Mouse (Mus musculus) left cerebral cortex, postnatal 25 days (tissue): ENCODE data around the gene Slc35e3. TPM values are rescaled to one million over a fixed set of nuclear protein-coding genes. Genes with fewer than 3 reads are reported as not detected.

Experiments
- total RNA-seq, 2 experiments: library from RNA; stranded (reverse); gene quantifications; 2 replicates each; pipeline ENCODE4 v1.2.3; 2021

Slc35e3 gene
- total RNA-seq, 2 experiments from 2014 or later, result 31.0 to 31.3 TPM

Other genes starting within 250 kb of the Slc35e3 start
- 1 to 10 TPM; 4.0 to 5.3 TPM for gene Cpm, start 116.9 kb downstream of the Slc35e3 start, total RNA-seq
- 10 to 100 TPM; 53.4 to 57.5 TPM for gene Mdm2, start 35.6 kb downstream of the Slc35e3 start, total RNA-seq
- 10 to 100 TPM; 13.7 to 15.5 TPM for gene Nup107, start 46.3 kb upstream of the Slc35e3 start, total RNA-seq
- 10 to 100 TPM; 64.0 to 69.5 TPM for gene Rap1b, start 99.7 kb upstream of the Slc35e3 start, total RNA-seq